9 mouse cellular contexts compared by ENCODE assay signal in genomic region chr19:60553501-60553900, GRCm38 (mm10). TPM values are rescaled to one million over a fixed set of nuclear protein-coding genes. Genes with fewer than 3 reads are reported as not detected.
A peak's percentile ranks its signal among the peaks of the same experiment; 100 is the strongest.
DNase-seq lines count a peak whose midpoint lies in the region; ATAC-seq and TF ChIP-seq lines count a peak whose summit lies in the region.
"Had no signal": no experiment of that assay in that cellular context is flagged by ENCODE, and none has a peak within 500 bp of the region (broad histone marks: within the 10 kb centered on the region; RNA-seq: fewer than 3 reads in every experiment).

No protein-coding gene starts in this region.

- H3K9me3 ChIP-seq in kidney, embryonic 15.5 days (replicated peaks), result no peaks in the 10 kb centered on the region
- H3K9me3 ChIP-seq in MEL (replicated peaks; ENCODE audit: insufficient read depth, low read length), result no peaks in the 10 kb centered on the region
- H3K9me3 ChIP-seq: heart, embryonic 15.5 days had no signal

- peaks cover 6% of the 10 kb centered on the region for H3K79me2 ChIP-seq in MEL (ENCODE audit: control insufficient read depth, insufficient read depth, low read length, poor library complexity)

- TF ChIP-seq CTCF in MEL (IDR thresholded peaks at IDR 0.05 in 2 of 3, conservative IDR thresholded peaks at IDR 0.05 in 1 of 3; ENCODE audit: control insufficient read depth in 1 of 3, insufficient read depth in 1 of 3, low read depth in 2 of 3, low read length in 3 of 3, poor library complexity in 1 of 3, severe bottlenecking in 1 of 3), result peak; percentile 67 to 90 (median 85)
- peak; percentile 89 for TF ChIP-seq CTCF in gastrocnemius, adult 2 months (IDR thresholded peaks at IDR 0.05)

- no peak for ATAC-seq in kidney, embryonic 15.5 days (replicated peaks; ENCODE audit: low FRiP score)
- ATAC-seq in monocyte, adult 5-6 weeks (replicated peaks; ENCODE audit: insufficient number of reproducible peaks, low FRiP score, low TSS enrichment, poor library complexity, severe bottlenecking), result peak; percentile 63; the same call in 1 of the 2 replicates

- no peak overlapping the region for H3K4me2 ChIP-seq in kidney, embryonic 15.5 days
- H3K4me2 ChIP-seq: heart, embryonic 15.5 days had no signal

- no peak overlapping the region for H3K27ac ChIP-seq in kidney, embryonic 15.5 days
- no peak overlapping the region for H3K27ac ChIP-seq in MEL (ENCODE audit: control insufficient read depth, low read depth, low read length)
- no peak overlapping the region for H3K27ac ChIP-seq in gastrocnemius, adult 2 months
- H3K27ac ChIP-seq: heart, embryonic 15.5 days had no signal

- TF ChIP-seq POLR2A in MEL (IDR thresholded peaks at IDR 0.05; ENCODE audit: control insufficient read depth in 1 of 2, insufficient read depth in 1 of 2, low read depth in 1 of 2, low read length in 2 of 2, poor library complexity in 1 of 2), result no peak

- no peaks in the 10 kb centered on the region for H3K4me1 ChIP-seq in kidney, embryonic 15.5 days
- no peaks in the 10 kb centered on the region for H3K4me1 ChIP-seq in MEL (ENCODE audit: control insufficient read depth in 1 of 2, insufficient read depth in 2 of 2, low read length in 2 of 2)
- H3K4me1 ChIP-seq: heart, embryonic 15.5 days had no signal

- no peak for TF ChIP-seq EP300 in MEL (IDR thresholded peaks at IDR 0.05; ENCODE audit: low read depth in 1 of 2, low read length in 2 of 2)

- intact Hi-C loops in gastrocnemius, adult 2 months (cut with DNase I), result no loop called here

- no peak overlapping the region for H3K4me3 ChIP-seq in kidney, embryonic 15.5 days (replicated peaks)
- no peak overlapping the region for H3K4me3 ChIP-seq in MEL (ENCODE audit: control insufficient read depth in 1 of 2, insufficient read depth in 1 of 2, low read depth in 2 of 2, low read length in 2 of 2)
- no peak overlapping the region for H3K4me3 ChIP-seq in gastrocnemius, adult 2 months
- H3K4me3 ChIP-seq: heart, embryonic 15.5 days had no signal

- no peak overlapping the region for H3K9ac ChIP-seq in kidney, embryonic 15.5 days
- H3K9ac ChIP-seq in MEL (ENCODE audit: control insufficient read depth, low read depth, low read length, poor library complexity, severe bottlenecking), result no peak overlapping the region
- H3K9ac ChIP-seq: heart, embryonic 15.5 days had no signal

- H3K36me3 ChIP-seq in kidney, embryonic 15.5 days, result peaks cover 37% of the 10 kb centered on the region
- H3K36me3 ChIP-seq in MEL (ENCODE audit: control insufficient read depth in 1 of 2, insufficient read depth in 2 of 2, low read length in 2 of 2), result peaks cover 0 to 22% of the 10 kb centered on the region in 2 experiments; a peak in 2 of 4 replicates

- DNase-seq in kidney, adult 18-20 months, result peak; percentile 64
- DNase-seq in MEL (ENCODE audit: low read depth, low spot score), result peak; percentile 78
- DNase-seq in c-Kit-positive CD71-negative TER-119-negative erythroid progenitor cells, embryonic 14.5 days (ENCODE audit: low read depth), result peak; percentile 38
- peak; percentile 50 for DNase-seq in gastrocnemius, adult 2 months
- DNase-seq in layer of hippocampus, postnatal 25 days (ENCODE audit: extremely low spot score in 1 of 2, low spot score in 1 of 2), result peak; percentile 40 to 90
- DNase-seq in thymus, postnatal 0 days (ENCODE audit: low spot score), result peak; percentile 53

- no peaks in the 10 kb centered on the region for H3K27me3 ChIP-seq in kidney, embryonic 15.5 days
- H3K27me3 ChIP-seq in MEL (ENCODE audit: control insufficient read depth in 1 of 2, insufficient read depth in 2 of 2, low read length in 2 of 2), result no peaks in the 10 kb centered on the region
- H3K27me3 ChIP-seq: heart, embryonic 15.5 days had no signal

- TF ChIP-seq RAD21 in MEL (IDR thresholded peaks at IDR 0.05; ENCODE audit: low read depth, low read length), result peak; percentile 73

TF ChIP-seq in MEL, 35 proteins besides CTCF, POLR2A, EP300 and RAD21:
- TF ChIP-seq TAL1 (IDR thresholded peaks at IDR 0.05; ENCODE audit: low read length) (no peak), HCFC1 (IDR thresholded peaks at IDR 0.05; ENCODE audit: low read depth, low read length) (no peak), JUND (IDR thresholded peaks at IDR 0.05; ENCODE audit: low read depth, low read length) (no peak), SMC3 (IDR thresholded peaks at IDR 0.05; ENCODE audit: low read depth, low read length) (peak; percentile 54), MAX (IDR thresholded peaks at IDR 0.05; ENCODE audit: low read length) (no peak), ZNF384 (IDR thresholded peaks at IDR 0.05; ENCODE audit: low read depth, low read length) (peak; percentile 77), MYC (IDR thresholded peaks at IDR 0.05; ENCODE audit: low read depth, low read length) (no peak)

RNA-seq across cellular contexts. Expression of gene Cacul1, which starts 27.3 kb away (rescaled TPM):
- polyA plus RNA-seq in kidney, embryonic 15.5 days (2015; fragmentation: Nextera tagmentation; extraction: Ambion mirVana), result 24.7 and 24.9 TPM in 2 replicates
- total RNA-seq in MEL (2012; rRNA removed), result 48.6 and 52.3 TPM in 2 replicates
- polyA plus RNA-seq in MEL (2012; ENCODE audit: insufficient read depth in 1 of 2, insufficient read length in 2 of 2, low read depth in 1 of 2, low replicate concordance in 2 of 2, missing spikeins in 1 of 2), result 100 to 1,000 TPM in 1 of 2 experiments, 10 to 100 TPM in 1; 53.5 to 113 TPM
- 10 to 100 TPM; 34.7 to 36.1 TPM for total RNA-seq in gastrocnemius, adult 2 months (2021)
- total RNA-seq in layer of hippocampus, postnatal 25 days (2021), result 10 to 100 TPM; 48.0 to 51.6 TPM
- 54.2 to 63.3 TPM (median 55.7 TPM) in 3 replicates for total RNA-seq in monocyte, adult 5-6 weeks (2017)
- polyA plus RNA-seq in thymus, postnatal 0 days (2015; fragmentation: Nextera tagmentation; extraction: Ambion mirVana), result 16.0 and 19.4 TPM in 2 replicates
